Mouse (Mus musculus): Measurements from ENCODE around the gene Ghrh.

- no peak for TF ChIP-seq CTCF (IDR thresholded peaks at IDR 0.05; ENCODE audit: extremely low read depth, insufficient read depth, insufficient read length, insufficient replicate concordance)
- no peak for TF ChIP-seq POLR2A (IDR thresholded peaks at IDR 0.05; ENCODE audit: low read depth, low read length)
Observed at GRCm38 (mm10) chr2:157317220-157317619, 30.1 kb downstream of the Ghrh start.

All from spleen, adult 2 months (tissue).